Mouse (Mus musculus): ENCODE measurements around the gene Stn1.

Stn1 gene

DNA sequence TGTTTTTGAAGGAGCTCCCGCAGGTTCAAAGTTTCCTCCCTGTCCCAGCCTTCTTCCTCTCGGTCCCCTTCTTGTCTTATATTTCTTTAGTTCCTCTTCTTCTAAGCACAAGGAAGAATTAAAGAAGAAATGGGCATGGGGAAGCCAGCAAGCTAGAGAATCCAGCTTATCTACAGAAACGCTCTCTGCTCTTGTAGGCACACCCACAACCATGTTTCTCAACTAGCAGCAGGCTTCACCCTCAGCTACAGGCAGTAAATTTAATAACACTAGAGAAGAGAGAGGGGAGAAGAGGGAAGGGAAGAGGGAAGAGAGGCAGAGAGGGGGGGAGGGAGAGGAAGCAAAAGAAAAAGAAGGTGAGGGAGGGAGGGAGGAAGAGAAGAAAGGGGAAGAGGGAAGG lies 29.1 kb downstream of the Stn1 start:
- no peak for DNase-seq

DNA sequence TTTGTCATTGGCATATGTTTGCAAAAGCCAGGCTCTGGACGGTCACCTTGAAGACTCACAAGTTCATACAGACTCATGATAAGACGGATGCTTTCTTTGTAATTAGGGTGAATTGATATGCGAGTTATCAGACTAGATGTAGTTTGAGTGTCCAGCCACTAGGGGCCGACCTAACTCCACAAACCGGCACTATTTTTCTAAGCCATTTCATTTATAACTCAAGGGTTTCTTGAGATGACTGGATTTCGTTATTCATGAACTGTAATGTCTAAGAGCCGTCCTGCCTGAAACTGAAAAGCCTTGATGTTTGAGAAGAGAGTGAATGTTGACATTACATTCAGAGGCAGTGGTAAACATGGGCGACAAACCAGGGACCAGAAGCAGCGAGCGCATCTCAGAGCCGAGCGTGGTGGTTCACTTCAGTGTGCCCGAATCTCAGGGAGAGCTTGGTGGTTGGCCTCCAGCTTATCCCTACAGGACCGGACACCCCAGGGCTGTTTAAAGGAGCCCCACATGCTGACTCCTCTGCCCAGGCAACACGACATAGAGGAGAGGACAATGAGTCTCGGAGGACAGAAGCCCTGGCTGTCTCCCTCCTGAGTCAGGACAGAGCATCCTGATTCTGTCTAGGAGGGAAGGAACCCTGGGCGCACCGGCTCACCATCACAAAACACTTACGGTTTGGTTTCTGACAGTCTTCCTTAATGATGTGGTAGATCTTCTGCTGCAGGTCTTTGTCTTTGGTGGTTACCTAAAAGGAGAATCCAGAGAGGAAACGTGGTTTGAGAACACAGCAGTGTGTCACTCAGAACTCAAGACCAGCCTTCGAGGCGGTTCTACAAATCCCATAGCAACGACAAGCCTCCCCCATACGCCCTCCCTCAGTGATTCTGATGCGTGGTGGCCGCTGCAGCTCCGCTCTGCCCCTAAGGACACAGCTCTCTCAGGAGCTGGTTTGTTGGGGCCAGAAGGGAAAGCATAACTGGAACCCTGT lies 29.9 kb downstream of the Stn1 start:
- peak; percentile 76 for DNase-seq

DNA sequence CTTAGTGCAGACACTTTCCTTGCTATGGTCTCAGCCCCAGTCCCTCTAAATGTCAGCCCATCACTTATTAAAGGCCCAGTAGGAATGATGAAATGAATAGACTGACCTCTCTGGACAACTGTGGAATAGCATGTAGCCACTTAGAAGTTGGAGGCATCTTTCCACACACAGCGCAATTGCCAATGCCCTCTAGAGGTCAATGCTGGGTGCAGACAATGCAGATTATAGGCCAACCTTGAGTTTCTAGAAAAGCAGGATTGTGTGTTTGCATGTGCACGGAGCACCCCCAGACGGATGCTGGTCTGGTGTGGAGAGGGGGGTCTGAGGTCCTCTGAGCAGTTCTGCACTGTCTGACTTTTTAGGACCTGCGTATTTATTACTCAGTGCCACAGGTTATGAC lies 33.7 kb downstream of the Stn1 start:
- peak; percentile 19 for DNase-seq

DNA sequence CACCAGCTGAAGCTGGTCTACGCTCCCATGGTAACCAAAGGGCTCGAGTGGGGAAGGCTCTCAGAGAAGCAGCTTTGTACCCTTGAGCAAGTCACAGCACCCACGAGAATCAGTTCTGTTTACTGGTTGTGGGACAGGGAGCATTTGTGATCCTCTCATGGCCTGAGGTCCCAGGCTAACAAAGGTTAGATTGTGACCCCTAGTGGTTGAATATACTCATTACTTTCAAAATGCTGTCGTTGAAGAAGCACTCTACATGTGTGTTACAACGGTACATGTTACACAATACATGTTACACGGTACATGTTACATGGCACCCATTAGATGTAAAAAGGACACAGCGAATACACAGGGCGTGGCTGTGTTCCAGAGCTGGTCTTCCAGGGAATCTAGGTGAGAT lies 34.7 kb downstream of the Stn1 start:
- peak; percentile 9 for DNase-seq

DNA sequence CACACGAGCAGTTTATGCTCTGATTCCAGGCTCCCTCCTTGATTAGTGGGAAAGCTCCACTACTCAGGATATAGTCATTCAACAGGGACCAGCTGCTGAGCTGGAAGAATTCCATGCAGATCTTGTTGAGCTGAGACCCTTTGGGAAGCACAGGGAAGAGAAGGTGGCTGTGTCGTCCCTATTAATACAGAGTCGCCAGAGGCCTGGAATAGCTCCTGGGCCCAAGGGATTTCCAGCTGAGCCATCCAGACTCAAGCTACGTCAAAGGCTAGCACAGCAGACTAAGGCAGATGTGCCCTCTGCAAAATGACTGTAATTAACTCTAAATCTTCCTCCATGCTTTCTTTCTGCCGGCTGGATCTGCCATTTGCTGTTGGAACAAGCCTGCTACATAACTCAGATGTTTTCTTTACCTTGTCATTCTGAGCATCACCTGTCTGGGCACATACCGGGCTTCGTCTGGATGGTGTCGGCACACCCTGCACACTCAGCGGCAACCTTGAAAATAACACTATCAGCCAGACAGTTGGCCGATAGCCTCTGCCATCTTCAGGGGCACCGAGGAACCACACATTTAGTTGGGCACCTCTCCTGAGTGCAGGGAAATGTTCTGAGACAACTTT lies 36.8 kb downstream of the Stn1 start:
- no peak for DNase-seq

DNA sequence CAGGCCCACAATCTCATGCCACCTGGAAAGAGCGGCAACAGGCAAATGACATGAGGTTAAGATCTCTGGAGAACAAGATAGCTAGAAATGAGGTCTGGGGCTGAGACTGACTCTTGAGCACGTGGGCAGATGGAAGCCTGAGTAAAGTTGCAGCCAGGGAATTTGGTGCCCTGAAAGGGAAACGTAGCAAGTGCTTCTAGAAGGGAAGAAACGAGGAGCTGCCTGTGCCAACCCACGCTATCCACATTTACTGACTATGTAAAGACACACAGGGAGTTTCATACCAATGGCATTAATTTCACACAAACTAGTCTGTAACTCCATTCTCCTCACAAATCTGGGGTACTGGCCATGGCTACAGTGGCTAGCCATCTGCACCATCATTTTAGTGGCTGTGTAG lies 37.5 kb downstream of the Stn1 start:
- DNase-seq: no peak

DNA sequence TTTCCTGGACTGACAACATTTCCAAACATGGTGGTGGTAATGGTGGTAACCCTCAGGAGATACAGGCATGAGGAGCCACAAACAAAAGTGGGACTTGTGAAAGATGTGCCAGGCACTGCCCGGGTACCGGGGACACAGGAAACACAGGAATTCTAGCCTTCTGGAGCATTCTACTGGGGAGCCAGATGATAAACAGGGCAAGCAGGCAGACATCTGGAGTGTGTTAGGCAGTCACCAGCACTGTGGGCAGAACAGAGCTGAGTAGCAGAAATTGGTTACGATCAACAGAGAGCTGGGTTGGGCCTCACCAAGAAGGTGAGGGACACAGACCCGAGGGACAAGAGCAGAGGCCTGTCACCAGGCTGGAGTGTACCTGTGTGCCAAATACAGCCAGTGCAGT lies 38.4 kb downstream of the Stn1 start:
- no peak for DNase-seq

DNA sequence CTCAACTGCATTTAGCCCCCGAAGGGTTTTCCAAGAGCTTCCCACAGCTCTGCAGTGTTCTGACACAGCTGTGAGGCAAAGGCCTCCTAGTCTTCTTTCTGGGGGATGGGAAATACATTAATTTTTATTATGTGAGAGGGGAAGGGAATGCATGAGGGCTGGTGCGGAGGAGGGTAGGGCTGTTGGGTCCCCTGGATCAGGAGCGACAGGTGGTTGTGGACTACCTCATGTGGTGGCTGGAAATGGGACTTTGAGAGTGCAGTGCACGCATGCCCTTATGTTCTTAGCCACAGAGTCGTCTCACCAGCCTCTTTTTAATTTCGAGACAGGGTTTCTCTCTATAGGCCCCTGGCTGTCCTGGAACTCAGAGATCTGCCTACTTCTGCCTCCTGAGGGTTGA lies 39.6 kb downstream of the Stn1 start:
- no peak for DNase-seq

DNA sequence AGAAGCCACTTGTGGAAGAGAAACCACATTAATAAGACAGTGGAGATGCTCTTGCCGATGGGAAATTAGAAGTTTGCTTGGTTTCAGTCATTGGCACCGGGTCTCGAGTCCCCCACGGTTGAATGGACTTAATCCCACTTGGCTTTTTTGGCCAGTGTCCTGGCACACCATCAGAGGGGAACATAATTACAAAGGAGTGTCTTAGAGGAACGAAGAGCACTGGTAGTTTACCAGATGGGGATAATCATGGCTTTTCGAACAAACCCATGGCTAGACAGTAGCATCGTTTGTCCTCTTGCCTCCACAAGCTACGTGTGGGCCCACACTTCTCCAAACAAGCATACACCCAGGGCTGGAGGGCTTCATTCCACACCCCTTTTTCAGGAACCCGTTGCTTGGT lies 40.0 kb downstream of the Stn1 start:
- no peak for DNase-seq

DNA sequence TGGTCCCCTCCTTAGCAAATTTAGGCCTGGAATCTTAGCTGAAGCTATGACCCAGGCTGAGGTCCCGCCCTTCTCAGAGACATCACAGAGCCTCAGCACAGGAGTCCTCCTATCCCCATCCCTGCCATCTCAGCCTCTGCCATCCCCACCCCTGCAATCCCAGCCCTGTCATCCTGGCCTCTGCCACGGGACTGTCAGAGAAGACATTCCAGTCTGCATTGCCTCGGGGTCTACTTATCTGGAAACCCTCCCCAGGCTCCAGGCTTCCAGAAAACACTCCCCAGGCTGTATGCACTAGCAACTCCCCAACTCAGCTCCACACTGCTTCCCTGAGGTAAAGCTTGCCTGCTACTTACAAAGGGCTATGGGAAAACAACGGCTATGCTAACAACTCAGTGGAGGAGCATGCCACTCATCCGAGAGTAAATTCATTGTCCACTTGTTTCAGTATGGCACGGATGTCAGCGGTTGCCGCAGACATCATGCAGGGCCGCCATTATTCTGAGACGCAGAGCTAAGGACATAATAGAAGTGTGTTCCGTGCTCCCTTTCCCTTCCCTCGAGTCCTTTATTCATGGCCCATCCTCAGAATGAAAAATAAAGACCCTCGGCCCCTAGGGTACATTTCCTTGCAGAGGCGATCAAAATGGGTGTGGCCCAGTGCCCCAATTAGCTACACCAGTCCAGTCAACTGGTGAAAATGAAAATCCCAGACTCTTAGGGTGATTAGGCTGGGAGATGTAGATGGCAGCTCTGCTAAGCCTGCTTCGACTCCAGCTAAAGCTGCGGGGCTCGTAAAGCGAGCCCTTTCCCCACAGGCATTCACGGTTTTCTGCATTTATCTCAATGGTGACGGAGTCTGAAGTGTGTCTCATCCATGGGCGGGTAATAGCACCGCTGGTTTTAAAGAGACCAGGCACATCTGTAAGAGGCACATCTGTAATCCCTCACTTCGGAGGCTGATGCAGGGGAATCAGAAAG lies 44.0 kb downstream of the Stn1 start:
- DNase-seq: no peak

DNA sequence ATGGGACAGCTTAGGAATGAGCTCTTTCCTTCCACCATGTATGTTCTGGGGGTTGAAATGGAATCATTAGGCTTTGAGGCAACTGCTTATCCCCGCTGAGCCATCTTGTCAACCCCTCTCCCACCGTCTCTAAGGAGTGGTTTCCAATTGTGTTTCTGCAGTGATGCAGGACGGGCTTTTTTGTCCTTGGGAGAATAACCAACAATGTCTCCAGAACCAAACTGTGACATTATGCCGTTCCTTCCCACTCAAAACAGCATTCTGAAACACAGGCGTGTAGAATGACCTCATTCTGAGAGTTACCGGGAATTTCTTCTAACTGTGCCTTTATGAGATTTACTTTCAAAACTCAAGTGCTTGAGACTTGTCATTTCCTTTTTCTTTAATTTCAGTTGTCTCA lies 44.9 kb downstream of the Stn1 start:
- DNase-seq: no peak

DNA sequence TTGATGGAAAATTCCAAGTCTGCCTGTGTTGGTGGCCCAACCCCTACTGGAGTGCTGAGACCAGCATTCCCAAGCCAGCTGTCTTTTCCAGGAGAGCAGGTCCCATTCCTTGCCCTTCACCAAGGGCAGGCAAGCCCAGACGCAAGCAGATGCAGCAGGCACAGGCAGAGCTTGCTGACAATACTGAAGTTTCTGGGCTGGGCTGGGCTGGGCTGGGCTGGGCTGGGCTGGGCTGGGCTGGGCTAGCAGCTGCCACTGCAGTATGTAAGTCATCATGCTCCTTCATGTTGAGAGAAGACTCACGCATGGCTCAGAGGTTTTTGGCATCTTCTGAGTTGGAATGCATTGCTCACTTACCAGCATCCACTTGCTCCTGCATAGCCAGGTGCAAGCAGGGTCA lies 45.5 kb downstream of the Stn1 start:
- DNase-seq: no peak

DNA sequence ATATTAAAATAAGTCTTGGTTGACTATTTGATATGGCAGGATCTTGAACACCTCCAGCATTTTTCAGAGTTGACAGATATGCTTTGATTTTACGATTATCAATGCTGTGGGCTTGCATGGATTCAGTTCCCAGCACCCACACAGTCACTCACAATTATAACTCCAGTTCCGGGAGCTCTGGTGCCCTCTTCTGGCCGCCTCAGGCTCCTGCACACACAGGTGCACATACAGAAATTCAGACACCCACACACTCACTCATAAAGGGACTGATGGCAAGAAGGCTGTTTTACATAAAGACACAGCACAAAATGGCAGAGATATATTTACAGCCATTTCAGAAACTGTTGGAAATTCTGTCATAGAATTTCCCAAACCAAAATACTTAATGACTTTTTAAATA lies 48.1 kb downstream of the Stn1 start:
- DNase-seq: no peak

DNA sequence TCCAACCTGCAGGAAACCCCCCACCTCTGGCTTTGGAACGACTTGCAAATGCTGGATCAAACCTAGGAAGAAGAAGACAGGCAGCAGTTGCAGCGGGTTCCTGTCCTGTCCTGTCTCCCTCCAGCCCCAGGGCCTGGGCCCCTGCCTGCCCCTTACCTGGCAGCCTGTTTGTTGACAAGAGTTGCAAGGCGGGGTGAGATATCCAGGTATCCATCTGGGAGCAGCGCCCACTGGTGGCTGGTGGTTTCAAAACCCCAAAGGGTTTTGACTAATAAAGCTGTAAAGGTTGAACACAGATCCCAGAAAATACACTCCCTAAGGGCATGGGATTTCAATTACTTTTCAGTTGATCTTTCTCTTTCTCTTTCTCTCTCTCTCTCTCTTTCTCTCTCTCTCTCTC lies 49.1 kb downstream of the Stn1 start:
- peak; percentile 52 for DNase-seq

DNA sequence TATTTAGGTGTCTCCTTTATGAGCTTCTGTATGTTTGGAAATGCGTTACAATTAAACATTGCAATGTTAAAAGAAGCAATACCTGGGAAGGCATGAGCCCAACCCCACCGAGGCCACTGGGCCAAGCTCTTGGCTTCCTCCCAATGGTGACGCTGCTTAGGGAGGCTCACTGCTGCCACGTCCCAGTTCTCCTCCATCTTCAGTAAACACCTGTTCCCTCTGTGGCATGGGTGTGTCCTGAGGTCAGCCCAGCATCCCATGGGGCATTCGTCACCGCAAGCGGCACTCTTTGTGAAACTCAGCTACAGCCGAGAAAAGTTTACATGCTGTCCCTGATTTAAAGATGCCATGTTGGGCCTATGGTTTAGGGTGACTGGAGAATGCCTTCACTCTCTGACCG lies 49.7 kb downstream of the Stn1 start:
- no peak for DNase-seq

DNA sequence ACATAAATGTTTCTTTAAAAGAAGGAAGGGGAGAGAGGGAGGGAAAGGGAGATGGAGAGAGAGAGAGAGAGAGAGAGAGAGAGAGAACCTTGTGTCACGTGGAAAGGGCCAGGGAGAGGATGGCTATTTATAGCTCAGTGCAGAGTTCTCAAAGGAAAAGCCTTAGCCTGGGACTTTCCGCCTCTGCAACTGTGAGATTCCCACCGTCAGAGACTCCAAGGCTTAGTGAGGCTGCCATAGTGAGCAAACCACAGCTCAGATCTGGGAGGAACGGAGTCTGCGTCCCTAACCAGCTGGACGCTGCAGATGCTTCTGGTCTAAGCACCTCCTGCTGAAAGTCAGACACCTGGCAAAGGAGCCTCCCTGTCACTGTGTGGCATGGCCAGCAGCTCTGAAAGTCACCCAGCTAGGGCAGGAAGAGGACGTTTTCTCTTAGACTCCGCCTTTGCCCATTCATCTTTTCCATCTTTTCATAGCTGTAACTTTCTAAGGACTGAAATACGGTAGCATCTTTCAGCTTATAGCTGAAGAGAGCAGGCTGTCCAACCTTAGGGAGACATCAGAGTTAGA lies 51.2 kb downstream of the Stn1 start:
- DNase-seq: no peak

DNA sequence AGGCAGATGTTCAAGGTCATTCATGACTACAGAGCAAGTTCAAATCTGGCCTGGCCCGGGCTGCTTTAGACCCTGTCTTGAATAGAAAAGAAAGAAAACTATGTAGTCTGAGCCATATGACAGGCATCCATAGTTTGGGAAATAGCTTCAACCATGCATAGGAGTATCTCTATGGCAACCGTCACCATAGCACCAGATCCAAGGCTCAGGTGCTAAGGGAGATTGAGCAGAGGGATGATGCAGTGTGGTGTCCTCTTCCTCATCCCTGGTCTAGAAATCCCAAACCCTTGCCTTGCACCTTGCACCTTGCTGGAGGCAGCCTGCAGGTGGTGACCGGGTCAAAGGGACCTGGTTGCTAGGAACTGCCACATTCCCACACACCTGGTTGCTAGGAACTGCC lies 53.2 kb downstream of the Stn1 start:
- DNase-seq: no peak

DNA sequence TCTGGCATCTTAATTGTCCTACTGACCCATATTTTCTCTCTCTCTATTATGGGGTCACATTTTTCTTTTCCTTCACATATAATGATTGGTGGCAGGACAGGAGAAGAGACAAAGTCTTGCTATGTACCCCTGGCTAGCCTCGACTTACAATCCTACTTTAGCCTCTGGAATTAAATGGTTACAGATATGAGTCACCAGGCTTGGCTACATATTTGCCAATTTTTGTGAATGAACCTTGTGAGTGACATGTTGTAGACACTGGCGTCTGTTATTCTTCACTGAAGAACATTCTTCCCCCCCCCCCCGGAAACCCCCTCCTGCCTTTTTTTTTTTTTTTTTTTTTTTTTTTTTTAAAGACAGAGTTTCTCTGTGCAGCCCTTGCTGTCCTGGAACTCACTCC lies 54.0 kb downstream of the Stn1 start:
- no peak for DNase-seq

DNA sequence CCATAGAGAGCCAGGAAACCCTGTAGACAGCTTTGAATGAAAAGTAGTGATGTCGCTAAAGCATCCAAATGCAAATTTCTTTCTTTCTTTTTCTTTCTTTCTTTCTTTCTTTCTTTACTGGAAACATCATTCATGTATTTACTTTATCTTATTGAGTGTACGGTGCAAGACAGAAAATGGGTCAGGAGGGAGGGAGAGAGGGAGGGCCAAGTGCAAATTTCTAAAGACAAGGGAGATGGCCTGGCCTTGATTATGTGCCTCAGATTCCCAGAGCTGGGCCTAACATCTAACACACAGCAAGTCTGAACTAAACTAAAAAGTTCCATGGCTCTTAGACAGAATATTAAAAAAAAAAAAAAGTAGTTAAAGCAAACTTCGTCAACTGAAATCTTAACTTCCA lies 63.9 kb downstream of the Stn1 start:
- no peak for DNase-seq

DNA sequence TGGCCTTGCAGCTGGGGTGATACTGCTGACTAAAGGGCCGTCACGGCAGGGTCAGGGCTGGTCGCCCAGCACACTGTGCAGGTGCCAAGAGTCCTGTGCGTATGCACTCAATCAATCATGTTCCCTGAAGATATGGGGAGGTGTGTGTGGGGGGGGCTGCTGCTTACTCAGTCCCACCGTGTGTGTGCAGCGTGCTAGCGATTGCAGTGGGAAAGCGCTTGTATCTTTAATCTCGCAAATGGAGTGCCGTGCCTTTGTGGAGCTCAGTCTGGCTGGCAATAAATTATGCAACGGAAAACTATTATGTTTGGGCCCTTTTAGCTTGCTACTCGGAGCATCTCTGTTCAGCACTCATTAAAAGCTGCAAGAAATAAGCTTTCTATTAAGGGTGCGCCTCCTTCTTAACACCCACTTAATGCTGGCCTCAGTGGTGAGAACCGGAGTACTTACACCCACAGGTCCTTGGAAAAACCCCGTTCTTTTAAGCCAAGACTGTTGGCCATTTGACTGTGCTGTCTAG lies 64.4 kb downstream of the Stn1 start:
- no peak for DNase-seq

DNA sequence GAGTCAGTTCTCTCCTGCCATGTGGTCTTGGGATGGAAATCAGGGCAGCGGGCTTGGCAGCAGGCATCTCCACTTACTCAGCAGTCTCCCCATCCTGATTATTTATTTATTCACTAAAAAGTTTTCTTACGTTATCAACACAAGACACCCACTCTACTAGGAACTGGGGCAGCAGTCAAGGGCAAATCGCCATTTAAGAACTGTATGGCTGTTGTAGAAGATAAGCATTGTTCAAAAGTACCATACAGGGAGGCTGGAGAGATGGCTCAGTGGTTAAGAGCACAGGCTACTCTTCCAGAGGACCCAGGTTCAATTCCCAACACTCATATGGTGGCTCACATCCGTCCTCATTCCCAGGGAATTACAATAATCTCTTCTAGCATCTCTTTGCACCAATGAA lies 65.5 kb downstream of the Stn1 start:
- no peak for DNase-seq

DNA sequence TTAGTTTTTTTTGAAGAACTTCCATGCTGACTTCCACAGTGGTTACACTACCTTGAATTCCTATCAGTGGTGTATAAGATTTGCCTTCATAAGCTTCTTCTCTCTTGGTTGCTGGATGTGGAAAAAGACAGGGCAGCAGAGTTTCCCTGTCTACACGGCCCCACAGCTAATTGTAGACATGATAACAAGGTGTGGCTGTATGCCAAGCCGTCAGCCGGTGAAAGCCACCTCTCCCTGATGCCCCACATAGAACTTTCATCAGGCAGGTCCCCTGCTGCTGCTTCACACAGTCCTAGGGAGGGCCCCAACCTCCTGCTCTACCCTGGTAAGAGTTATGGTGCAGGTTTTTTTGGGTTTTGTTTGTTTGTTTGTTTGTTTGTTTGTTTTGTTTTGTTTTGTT lies 68.6 kb downstream of the Stn1 start:
- no peak for DNase-seq

DNA sequence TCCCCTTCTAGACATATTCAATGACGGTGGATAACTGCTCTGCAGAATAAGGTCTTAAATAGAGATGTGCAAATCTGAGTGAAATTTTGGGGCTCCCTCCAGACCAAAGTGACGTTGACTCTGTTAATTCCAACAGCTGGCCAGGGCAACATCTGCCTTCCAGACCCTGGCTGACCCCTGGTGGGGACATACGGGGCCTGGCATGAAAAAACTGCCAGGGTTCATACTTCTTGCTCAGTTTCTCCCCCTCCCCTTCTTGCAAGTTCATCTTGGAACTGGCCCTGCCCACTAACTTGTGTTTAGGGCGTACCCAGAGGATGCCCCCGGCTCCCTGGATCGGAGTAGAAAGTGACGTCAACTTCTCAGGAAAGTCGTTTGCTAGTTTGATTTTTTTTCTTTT lies 70.5 kb downstream of the Stn1 start:
- DNase-seq: no peak

All from thymus, postnatal 25 days (tissue).